ENCODE assay signal across 20 mouse cellular contexts in the genomic region with DNA sequence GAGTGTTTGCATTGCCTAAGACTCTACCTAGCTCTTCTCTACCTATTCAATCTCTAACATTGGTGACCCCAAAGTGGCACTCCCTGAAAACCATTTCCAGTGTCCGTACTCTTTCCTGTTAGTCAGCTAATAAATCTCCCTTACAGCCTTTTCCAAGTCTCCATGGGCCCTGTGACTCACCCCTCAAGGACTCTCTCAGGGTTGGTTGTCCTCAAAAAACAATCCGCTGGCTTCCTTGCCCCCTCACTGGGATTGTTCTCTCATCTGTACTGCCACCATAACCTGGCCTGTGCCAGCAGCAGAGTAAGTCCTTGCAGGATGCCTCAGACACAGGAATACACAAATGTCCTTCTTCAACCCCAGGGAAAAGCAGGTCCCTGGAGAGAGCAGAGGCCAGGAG. TPM values are rescaled to one million over a fixed set of nuclear protein-coding genes. Genes with fewer than 3 reads are reported as not detected.
A peak's percentile ranks its signal among the peaks of the same experiment; 100 is the strongest.
DNase-seq lines count a peak whose midpoint lies in the region; ATAC-seq lines count a peak whose summit lies in the region.
"Had no signal": no experiment of that assay in that cellular context is flagged by ENCODE, and none has a peak within 500 bp of the region (broad histone marks: within the 10 kb centered on the region; RNA-seq: fewer than 3 reads in every experiment).

No protein-coding gene starts in this region.

- peak; percentile 42 for DNase-seq in ovary, adult 18-20 months (ENCODE audit: low spot score)
- no peak for DNase-seq in ovary, postnatal 10 days (ENCODE audit: low spot score)
- peak; percentile 89 for DNase-seq in adrenal gland, adult 8-10 months
- DNase-seq in adrenal gland, postnatal 36 days: peak; percentile 82 to 86
- no peak for DNase-seq in thymus, postnatal 10 days (ENCODE audit: low spot score in 2 of 2)
- no peak for DNase-seq in T-cell, adult 2 months (ENCODE audit: low spot score)
- DNase-seq: cerebellum, adult 11-12 months; cerebellum, adult 9-11 months; gastrocnemius, postnatal 36 days; heart, adult 11 months; heart, postnatal 36 days had no signal

- ATAC-seq in activated CD4-positive, CD25-positive, alpha-beta regulatory T cell, adult 4 months: no peak
- ATAC-seq: forebrain, embryonic 15.5 days; intestine, embryonic 16.5 days had no signal

RNA-seq across cellular contexts. Expression of a gene that starts 40.3 kb away (rescaled TPM):
- 1,000 to 10,000 TPM in 2 of 4 experiments, 100 to 1,000 TPM in 2; 113 to 4,046 (median 2,061) TPM for total RNA-seq in adrenal gland, adult 8-10 months (2022)
- total RNA-seq in adrenal gland, postnatal 36 days (2021): 1,000 to 10,000 TPM in 1 of 2 experiments, 100 to 1,000 TPM in 1; 125 to 2,977 TPM
- not detected for polyA plus RNA-seq in activated CD4-positive, CD25-positive, alpha-beta regulatory T cell, adult 4 months (2017; shearing (Covaris generic))
- total RNA-seq: gastrocnemius, postnatal 36 days; heart, postnatal 36 days had no signal
- polyA plus RNA-seq: embryonic facial prominence, embryonic 11.5 days; embryonic facial prominence, embryonic 15.5 days; forebrain, embryonic 11.5 days; forebrain, embryonic 15.5 days; heart, embryonic 13.5 days; heart, postnatal 0 days; hindbrain, embryonic 11.5 days; intestine, embryonic 16.5 days had no signal

Comparison
In these comparisons a context has a peak if more than half of its experiments do, and no peak if none do; other contexts are left out.
1. DNase-seq: peak in ovary, adult 18-20 months (single experiment), adrenal gland, adult 8-10 months (single experiment) and adrenal gland, postnatal 36 days (2 of 2); none in ovary, postnatal 10 days (single experiment), thymus, postnatal 10 days (0 of 2) and T-cell, adult 2 months (single experiment).